Mouse (Mus musculus) heart, adult 11 months (tissue): ENCODE measurements around the gene Snap29.

Experiments used
- DNase-seq: peaks from one replicate; pipeline ENCODE4 v3.0.0; 2022

The Snap29 gene

GRCm38 (mm10) chr16:17474761-17475160, 69.0 kb downstream of the Snap29 start:
- DNase-seq, result peak; percentile 55

- peak; percentile 54 for DNase-seq
Measured at GRCm38 (mm10) chr16:17475326-17475725, 69.5 kb downstream of the Snap29 start.

DNA sequence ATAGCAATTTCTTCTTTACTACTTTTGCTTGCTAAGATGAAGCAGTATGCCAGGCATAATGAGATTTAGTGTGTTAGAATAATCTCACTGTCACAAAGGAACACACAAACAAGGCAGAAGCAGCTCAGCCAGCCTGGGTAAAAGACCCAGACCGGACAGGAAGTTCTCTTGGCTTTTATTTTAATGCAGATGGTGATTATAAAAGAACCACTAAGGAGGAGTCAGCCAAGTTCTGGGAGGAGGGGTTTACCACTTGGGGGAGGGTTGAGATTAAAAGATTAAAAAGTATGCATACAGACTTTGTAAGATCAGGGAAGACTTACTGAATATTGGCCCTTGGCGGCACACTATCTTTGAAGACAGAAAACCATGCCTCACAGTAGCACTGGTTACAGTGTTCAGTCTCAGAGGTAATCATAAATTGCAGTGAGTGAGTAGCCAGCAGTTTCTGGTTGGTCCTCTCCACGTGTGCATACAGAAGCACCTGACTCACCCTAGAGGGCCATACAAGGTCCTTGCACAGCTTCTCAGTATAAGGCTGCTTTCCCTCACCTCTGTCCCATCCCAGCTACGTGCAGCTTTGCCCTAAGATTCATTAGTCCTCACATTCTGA, 72.7 kb downstream of the Snap29 start:
- peak; percentile 70 for DNase-seq
